Mouse (Mus musculus) limb, embryonic 11.5 days (tissue): ENCODE measurements around the gene Pde1a. TPM values are rescaled to one million over a fixed set of nuclear protein-coding genes. Genes with fewer than 3 reads are reported as not detected.

Experiments used
- ATAC-seq: fragments of 200-750 bp; cut with Nextera tagmentation; 2 replicates; pipeline ENCODE4 v1.8.0; 2017; ENCODE audit warnings: low read depth; ENCODE audit not compliant: insufficient number of reproducible peaks, low FRiP score, low TSS enrichment
- DNase-seq: peaks from one replicate; pipeline ENCODE4 v3.0.0-alpha.2; 2015; ENCODE audit warnings: low spot score
- H3K27ac ChIP-seq: fragments of 300-500 bp; sonication (generic); replicated peaks from 2 replicates; pipeline ENCODE4 v1.5.1; 2014; ENCODE audit warnings: low read depth, mild to moderate bottlenecking, low read length
- H3K27me3 ChIP-seq: fragments of 300-500 bp; sonication (generic); 2 replicates; pipeline ENCODE4 v1.6.1; 2014; ENCODE audit warnings: mild to moderate bottlenecking, low read length, mixed read lengths; ENCODE audit not compliant: control insufficient read depth, insufficient read depth
- H3K36me3 ChIP-seq: fragments of 300-500 bp; sonication (generic); 2 replicates; pipeline ENCODE4 v1.6.1; 2014; ENCODE audit warnings: mild to moderate bottlenecking, low read length, moderate library complexity, mixed read lengths; ENCODE audit not compliant: control insufficient read depth, insufficient read depth
- H3K4me1 ChIP-seq: fragments of 300-500 bp; sonication (generic); 2 replicates; pipeline ENCODE4 v1.6.1; 2014; ENCODE audit warnings: low read length, mixed read lengths; ENCODE audit not compliant: control insufficient read depth, insufficient read depth
- H3K4me2 ChIP-seq: fragments of 300-500 bp; sonication (generic); 2 replicates; pipeline ENCODE4 v1.6.1; 2014; ENCODE audit warnings: low read depth, mild to moderate bottlenecking, moderate library complexity; ENCODE audit not compliant: severe bottlenecking
- H3K4me3 ChIP-seq: fragments of 300-500 bp; sonication (generic); 2 replicates; pipeline ENCODE4 v1.5.1; 2014; ENCODE audit warnings: low read depth, low read length
- H3K9ac ChIP-seq: fragments of 300-500 bp; sonication (generic); 2 replicates; pipeline ENCODE4 v1.6.1; 2014; ENCODE audit warnings: mild to moderate bottlenecking, low read length
- H3K9me3 ChIP-seq: fragments of 300-500 bp; sonication (generic); 2 replicates; pipeline ENCODE4 v1.6.1; 2016; ENCODE audit warnings: low read length; ENCODE audit not compliant: control insufficient read depth
- WGBS: fragments of 180-500 bp; shearing (Covaris S2); extraction: QIAGEN DNeasy Blood & Tissue Kit; methylation state at CpG from one replicate; pipeline ENCODE4 v1.1.7; 2014; 5-methylcytosine and 5-hydroxymethylcytosine counted together
- polyA plus RNA-seq: library from polyadenylated mRNA; unstranded; fragments of >200 nt; fragmentation: Nextera tagmentation; extraction: Ambion mirVana; gene quantifications from 2 replicates; pipeline ENCODE4 v1.2.1, GENCODE M21; 2014

The Pde1a gene
- polyA plus RNA-seq, 1 experiment from 2014 or later, result 0.68 TPM

- DNase-seq, result no peak
- Histone ChIP-seq H3K36me3 (no peaks in the 10 kb centered on the region), H3K4me1 (no peaks in the 10 kb centered on the region), H3K27me3 (no peaks in the 10 kb centered on the region), H3K27ac (no peak overlapping the region), H3K4me2 (no peak overlapping the region), H3K9me3 (no peaks in the 10 kb centered on the region), H3K9ac (no peak overlapping the region), H3K4me3 (no peak overlapping the region)
- ATAC-seq, result no peak
- 71% methylated on average over 2 of the region's 2 CpGs for WGBS
These were observed 55.8 kb downstream of the Pde1a start for GRCm38 (mm10) chr2:80073426-80073825.

GRCm38 (mm10) chr2:80069745-80070144 is 59.5 kb downstream of the Pde1a start:
- WGBS, result 71% methylated on average over 3 of the region's 3 CpGs

GRCm38 (mm10) chr2:80066449-80066848 is 62.8 kb downstream of the Pde1a start:
- Histone ChIP-seq H3K4me1 (no peaks in the 10 kb centered on the region), H3K9ac (no peak overlapping the region), H3K4me3 (no peak overlapping the region), H3K4me2 (no peak overlapping the region), H3K27ac (no peak overlapping the region), H3K36me3 (no peaks in the 10 kb centered on the region), H3K9me3 (no peaks in the 10 kb centered on the region), H3K27me3 (no peaks in the 10 kb centered on the region)
- ATAC-seq (no peak), DNase-seq (no peak)
- WGBS, result 50% methylated on average over 4 of the region's 4 CpGs

More at GRCm38 (mm10) chr2:80069745-80070144, 59.5 kb downstream of the Pde1a start:
- no peaks in the 10 kb centered on the region for H3K27me3 ChIP-seq
- no peak overlapping the region for H3K4me3 ChIP-seq
- no peaks in the 10 kb centered on the region for H3K9me3 ChIP-seq
- H3K27ac ChIP-seq, result no peak overlapping the region
- ATAC-seq (no peak), DNase-seq (no peak)
- no peaks in the 10 kb centered on the region for H3K36me3 ChIP-seq
- H3K4me1 ChIP-seq, result no peaks in the 10 kb centered on the region
- H3K4me2 ChIP-seq, result no peak overlapping the region
- H3K9ac ChIP-seq, result no peak overlapping the region

DNA sequence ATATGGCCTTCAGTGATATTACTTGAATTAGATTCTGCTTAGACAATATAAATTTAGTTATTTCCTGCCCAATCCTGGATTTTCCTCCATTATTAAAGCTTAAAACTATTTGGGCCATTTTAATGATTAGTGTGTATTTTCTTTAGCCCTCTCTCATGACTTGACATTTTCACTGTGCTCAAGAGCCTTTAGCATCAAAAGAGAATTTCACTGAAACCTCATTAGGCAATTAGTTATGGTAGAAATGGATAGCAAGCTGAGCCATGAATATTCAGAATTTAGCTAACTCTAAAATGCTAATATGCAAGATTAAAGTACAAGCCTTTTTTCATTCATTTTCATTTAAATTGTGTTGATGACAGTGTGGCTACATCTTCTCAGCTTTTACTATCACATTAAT is 73.2 kb downstream of the Pde1a start:
- ATAC-seq, result no peak
- Histone ChIP-seq H3K9ac (no peak overlapping the region), H3K4me3 (no peak overlapping the region), H3K27me3 (no peaks in the 10 kb centered on the region), H3K4me1 (no peaks in the 10 kb centered on the region), H3K36me3 (no peaks in the 10 kb centered on the region), H3K9me3 (no peaks in the 10 kb centered on the region), H3K4me2 (no peak overlapping the region), H3K27ac (no peak overlapping the region)
- DNase-seq, result no peak

GRCm38 (mm10) chr2:80054042-80054441 is 75.2 kb downstream of the Pde1a start:
- Histone ChIP-seq H3K36me3 (no peaks in the 10 kb centered on the region), H3K4me2 (no peak overlapping the region), H3K9ac (no peak overlapping the region), H3K9me3 (no peaks in the 10 kb centered on the region), H3K27me3 (no peaks in the 10 kb centered on the region), H3K4me1 (no peaks in the 10 kb centered on the region), H3K4me3 (no peak overlapping the region), H3K27ac (no peak overlapping the region)
- WGBS, result 81% methylated on average over 3 of the region's 3 CpGs
- no peak for DNase-seq
- ATAC-seq, result no peak

GRCm38 (mm10) chr2:80046751-80047513 is 82.3 kb downstream of the Pde1a start:
- WGBS, result 85% methylated on average over 4 of the region's 4 CpGs
- Histone ChIP-seq H3K9ac (no peak overlapping the region), H3K36me3 (no peaks in the 10 kb centered on the region), H3K9me3 (no peaks in the 10 kb centered on the region), H3K4me3 (no peak overlapping the region), H3K27ac (no peak overlapping the region), H3K27me3 (no peaks in the 10 kb centered on the region), H3K4me2 (no peak overlapping the region), H3K4me1 (no peaks in the 10 kb centered on the region)
- DNase-seq (no peak), ATAC-seq (no peak)

DNA sequence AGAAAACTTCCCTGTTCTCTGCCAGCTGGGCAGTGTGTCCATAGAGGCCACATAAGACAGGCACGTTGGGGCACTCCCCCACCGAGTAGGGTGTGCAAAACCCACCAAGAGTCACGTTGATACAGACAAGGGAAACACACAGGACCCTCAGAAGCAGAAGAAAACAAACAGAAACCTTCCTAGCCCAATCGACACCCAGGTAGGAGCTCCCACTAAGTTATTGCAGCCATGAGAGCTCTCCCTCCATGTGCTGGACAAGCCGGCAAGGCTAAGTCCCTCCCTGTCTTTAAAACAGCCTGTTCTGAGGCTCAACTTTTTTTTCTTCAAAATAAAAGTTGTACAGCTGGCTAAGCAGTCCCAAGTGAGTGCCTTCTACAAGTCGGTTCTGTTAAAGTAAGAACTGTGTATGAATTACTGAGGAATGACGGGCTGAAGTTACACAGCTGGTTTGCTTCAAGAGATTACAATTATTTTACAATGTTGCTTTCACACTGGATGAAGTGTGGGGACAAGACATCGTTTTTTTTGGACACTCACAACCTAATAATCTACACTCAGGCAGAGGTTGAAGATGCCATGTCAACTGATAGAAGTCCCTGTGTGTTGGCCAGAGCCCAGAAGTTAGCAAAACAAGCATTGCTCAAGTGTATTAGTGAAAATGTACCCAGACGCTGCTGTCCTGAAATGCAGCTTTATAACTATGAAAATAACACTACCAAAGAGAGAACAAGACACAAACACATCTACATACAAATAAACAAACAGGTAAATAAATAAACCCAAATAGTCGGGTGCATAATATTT is 90.4 kb downstream of the Pde1a start:
- no peak overlapping the region for H3K27ac ChIP-seq
- no peak overlapping the region for H3K9ac ChIP-seq
- no peaks in the 10 kb centered on the region; the same call in 1 of the 2 replicates for H3K4me1 ChIP-seq
- no peaks in the 10 kb centered on the region for H3K27me3 ChIP-seq
- H3K36me3 ChIP-seq, result no peaks in the 10 kb centered on the region
- peak; percentile 57; the same call in 1 of the 2 replicates for ATAC-seq
- no peaks in the 10 kb centered on the region for H3K9me3 ChIP-seq
- 57% methylated on average over 10 of the region's 10 CpGs for WGBS
- no peak for DNase-seq
- no peak overlapping the region for H3K4me3 ChIP-seq
- no peak overlapping the region for H3K4me2 ChIP-seq

DNA sequence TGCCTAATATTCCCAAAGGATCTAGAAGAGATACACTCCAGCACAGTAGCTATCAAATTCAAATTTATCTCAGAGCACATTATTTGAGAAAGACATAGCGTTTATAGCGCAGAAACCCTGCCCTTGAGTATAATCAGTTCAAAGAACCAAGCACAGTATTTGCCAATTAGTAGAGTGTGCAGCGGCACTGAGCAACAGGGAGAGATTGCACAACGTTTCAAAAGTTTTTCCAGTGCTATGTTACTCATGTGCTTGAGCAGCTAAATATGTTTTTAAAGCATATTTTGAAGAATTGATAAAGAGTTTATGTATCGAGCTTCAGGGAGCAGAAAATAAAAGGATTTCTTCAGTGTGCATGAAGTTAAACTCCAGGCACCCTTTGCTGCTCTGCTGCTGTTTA is 91.3 kb downstream of the Pde1a start:
- 75% methylated on average over 5 of the region's 5 CpGs for WGBS
- no peaks in the 10 kb centered on the region for H3K27me3 ChIP-seq
- no peak overlapping the region for H3K4me3 ChIP-seq
- H3K9ac ChIP-seq, result no peak overlapping the region
- no peak overlapping the region for H3K27ac ChIP-seq
- no peaks in the 10 kb centered on the region for H3K36me3 ChIP-seq
- no peak for DNase-seq
- no peak overlapping the region for H3K4me2 ChIP-seq
- no peak for ATAC-seq
- no peaks in the 10 kb centered on the region for H3K9me3 ChIP-seq
- H3K4me1 ChIP-seq, result no peaks in the 10 kb centered on the region; the same call in 1 of the 2 replicates
